Mouse (Mus musculus): Measurements from ENCODE around the gene Dap3.
"Not testable (repeated sequence)": the region's sequence is repeated elsewhere in the genome, so short reads cannot be mapped to it uniquely, and the experiment has no call there.

The Dap3 gene

DNA sequence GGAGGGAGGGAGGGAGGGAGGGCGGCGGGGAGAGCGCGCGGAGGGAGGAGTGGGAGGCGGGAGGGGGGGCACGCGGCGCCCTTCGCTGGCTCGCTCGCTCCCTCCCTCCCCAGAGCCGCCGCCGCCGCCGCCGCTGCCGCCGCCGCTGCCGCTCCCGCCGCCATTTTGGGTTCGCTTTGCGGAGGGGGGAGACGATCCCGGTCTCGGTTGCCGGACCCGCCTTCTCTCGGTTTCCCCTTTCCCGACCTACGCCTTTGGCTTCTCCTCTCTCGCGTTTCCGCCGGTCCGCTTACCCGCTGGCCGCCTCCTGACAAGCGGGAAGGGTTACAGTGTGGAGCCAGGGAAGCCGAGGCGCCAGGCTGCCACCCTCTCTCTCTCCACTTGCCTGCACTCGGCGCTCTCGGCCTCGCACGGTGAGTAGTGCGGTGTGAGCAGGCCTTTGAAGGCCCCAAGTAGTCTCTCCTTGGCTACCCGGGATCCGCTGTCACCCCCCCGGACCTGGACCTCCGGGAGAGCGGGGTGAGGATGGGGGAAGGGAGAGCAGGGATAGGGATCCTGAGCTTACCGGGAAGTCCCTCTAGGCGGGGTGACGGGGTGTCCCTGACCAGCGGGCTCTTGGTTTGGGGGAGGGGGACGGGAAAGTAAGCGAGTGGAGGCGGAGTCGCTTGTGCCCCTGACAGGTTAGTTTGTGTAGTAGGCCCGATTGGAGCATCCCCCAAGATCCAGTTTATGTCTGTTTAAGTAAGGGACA lies at the start of gene Dap3, which contains the start of gene Ash1l:
Dap3 (minus strand) TSS at position 606 of the 751 bp plus-strand sequence.
Ash1l (plus strand) TSS at position 47 of the 751 bp plus-strand sequence.
- DNase-seq (ENCODE audit: extremely low spot score): peak; percentile 88

DNA sequence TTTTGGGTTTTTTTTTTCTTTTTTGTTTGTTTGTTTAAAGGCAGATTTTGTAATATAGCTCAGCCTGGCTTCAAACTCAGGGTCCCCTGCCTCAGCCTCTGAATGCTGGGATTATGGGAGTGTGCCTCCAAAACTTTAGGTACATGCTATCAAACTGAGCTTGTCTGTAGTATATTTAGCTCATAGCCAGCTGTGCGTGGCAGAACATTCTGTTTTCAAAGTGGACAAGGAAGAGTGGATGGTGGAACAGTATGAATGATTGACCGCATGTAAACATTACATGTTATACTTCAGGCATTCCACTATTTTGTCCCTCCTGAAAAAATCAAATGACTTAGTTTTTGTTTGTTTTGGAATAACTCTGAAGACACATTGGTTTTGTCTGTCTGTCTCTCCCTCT lies 41.8 kb upstream of the Dap3 start:
- no peak for DNase-seq (ENCODE audit: extremely low spot score)

DNA sequence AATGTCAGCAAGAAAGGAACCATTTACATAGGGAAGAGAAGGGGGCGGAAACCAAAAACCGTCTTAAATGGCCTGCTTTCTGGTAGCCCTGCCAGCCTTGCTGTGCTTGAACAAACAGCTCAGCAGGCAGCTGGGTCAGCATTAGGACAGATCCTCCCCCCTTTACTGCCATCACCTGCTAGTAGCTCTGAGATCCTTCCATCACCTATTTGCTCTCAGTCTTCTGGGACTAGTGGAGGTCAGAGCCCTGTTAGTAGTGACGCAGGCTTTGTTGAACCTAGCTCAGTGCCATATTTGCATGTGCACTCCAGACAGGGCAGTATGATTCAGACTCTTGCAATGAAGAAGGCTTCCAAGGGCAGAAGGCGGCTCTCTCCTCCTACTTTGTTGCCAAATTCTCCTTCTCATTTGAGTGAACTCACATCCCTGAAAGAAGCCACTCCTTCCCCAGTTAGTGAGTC lies 33.0 kb upstream of the Dap3 start:
- DNase-seq (ENCODE audit: extremely low spot score): peak; percentile 25

DNA sequence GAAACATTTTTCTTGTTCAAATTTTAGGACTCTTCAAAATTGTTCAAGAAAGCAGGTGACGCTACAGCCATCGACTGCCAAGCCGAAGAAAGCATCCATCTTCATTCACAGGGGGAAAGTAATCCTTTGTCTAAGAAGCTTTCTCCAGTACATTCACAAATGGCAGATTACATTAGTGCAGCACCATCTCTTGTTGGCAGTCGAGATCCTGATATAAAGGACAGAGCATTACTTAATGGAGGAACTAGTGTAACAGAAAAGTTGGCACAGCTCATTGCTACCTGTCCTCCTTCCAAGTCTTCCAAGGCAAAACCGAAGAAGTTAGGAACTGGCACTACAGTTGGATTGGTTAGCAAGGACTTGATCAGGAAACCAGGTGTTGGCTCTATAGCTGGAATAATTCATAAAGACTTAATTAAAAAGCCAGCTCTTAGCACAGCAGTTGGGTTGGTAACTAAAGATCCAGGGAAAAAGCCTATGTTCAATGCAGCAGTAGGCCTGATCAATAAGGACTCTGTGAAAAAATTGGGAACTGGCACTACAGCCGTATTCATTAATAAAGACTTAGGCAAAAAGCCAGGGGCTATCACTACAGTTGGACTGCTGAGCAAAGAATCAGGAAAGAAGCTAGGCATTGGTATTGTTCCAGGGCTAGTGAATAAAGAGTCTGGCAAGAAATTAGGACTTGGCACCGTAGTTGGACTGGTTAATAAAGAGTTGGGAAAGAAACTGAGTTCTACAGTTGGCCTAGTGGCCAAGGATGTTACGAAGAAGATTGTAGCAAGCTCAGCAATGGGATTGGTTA lies 30.4 kb upstream of the Dap3 start:
- DNase-seq (ENCODE audit: extremely low spot score): no peak

GRCm38 (mm10) chr3:88975012-88975411 lies 24.0 kb upstream of the Dap3 start:
- no peak for DNase-seq (ENCODE audit: extremely low spot score)

DNA sequence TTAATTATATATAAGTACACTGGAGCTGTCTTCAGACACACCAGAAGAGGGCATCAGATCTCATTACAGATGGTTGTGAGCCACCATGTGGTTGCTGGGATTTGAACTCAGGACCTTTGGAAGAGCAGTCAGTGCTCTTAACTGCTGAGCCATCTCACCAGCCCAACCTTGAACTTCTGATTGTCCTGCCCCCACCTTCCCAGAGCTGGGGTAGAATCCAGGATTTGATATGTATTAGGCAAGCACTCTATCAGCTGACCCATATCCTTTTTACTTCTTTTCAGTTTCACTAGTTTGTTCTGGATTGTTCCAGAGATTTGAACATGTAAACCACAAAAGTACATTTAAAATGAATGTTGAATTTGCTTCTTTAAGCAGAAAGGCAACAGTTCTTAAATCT lies 12.2 kb upstream of the Dap3 start:
- not testable (repeated sequence) for DNase-seq (ENCODE audit: extremely low spot score)

DNA sequence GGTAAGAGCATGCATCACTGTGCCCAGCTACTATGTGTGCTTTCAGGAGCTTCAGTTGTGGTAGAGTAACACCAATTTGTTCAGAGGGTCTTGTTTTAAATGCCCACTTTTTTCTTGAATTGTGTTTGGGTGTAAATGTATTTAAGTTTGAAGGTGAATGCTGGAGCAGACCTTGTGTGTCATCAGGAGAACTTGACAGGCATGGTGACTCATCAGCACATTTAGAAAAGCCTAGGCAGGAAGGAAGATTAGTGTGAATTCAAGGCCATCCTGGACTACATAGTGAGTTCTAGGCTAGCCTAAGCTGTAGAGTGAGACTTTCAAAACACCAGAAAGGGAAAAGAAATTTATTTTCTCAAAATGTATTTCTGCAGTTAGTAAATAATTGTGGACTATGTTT lies 2.8 kb upstream of the Dap3 start:
- DNase-seq (ENCODE audit: extremely low spot score): no peak

DNA sequence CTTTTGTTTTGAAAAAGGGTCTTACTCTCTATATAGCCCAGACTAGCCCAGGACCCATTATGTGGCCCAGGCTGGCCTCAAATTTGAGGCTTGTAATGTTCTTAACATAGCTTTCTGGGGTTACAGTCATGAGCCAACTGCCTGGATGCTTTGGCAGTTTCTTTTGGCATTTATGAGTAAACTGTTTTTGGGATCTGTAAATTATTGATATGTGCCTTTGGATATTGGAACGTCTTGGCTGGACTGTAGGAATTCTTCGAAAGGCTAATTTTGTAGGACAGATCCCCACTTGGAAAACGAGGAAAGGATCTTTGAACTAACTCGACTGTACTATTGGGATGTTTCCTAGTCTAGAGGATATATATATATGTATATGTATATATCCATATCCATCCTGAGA lies 2.3 kb upstream of the Dap3 start:
- DNase-seq (ENCODE audit: extremely low spot score): no peak

DNA sequence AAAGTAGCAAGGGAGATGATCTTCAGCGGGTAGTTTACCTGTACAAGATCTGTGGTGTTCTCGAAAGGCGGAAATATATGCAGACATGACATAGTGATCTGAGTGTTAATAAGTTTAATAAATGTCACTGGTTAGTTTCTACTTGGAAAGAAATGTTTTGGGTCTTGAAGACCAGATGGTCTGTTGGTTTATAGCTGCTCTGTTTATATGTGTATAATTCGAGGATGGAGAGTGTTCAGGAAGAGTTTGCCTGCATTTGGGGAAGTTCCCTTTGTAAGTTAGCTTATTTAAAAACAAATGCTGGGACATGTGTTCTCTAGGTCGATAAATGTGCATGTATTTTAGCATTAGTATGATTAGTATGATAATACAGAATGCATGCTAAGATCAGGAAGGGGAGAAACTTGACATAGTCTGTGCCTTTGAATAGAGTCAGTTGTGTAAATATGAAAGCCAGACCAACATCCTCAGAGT lies 383 bp upstream of the Dap3 start:
- no peak for DNase-seq (ENCODE audit: extremely low spot score)

DNA sequence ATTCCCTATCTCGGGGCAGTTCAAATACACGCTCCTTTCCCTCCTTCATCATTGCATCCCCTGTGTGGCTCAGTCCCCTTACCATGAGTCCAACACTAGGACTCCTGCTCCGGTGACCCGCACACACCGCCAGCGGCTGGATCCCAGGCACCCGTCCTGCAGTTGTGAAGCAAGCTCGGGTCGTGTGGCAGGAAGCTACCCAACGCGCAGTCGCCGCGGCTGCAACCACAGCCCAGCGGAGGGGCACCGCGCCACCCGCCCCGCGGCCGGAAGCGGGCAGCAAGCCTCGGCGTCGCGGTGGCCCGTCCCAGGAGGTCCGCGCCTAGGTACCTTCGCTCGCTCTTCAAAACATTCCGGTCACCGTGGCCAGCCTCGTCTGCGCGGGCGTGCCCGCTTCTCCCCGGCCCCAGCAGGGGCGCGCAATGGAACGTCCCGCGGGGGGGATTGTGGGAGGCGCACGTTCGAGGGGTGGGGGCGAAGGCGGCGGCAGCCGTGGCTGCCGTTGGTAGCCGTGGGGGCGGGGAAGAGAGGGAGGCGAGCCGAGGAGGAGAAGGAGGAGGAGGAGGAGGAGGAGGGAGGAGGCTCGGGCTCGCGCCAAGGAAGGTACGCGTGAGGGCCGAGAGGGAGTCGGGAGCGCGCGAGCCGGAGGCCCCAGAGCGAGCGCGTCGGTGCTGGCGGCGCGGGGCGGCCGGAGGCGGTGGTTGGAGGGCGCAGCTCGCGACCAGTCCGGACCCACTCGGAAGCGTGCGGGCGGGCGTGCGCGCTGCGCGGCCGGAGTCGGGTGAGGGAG lies 1.0 kb downstream of the Dap3 start:
- DNase-seq (ENCODE audit: extremely low spot score): peak; percentile 95

DNA sequence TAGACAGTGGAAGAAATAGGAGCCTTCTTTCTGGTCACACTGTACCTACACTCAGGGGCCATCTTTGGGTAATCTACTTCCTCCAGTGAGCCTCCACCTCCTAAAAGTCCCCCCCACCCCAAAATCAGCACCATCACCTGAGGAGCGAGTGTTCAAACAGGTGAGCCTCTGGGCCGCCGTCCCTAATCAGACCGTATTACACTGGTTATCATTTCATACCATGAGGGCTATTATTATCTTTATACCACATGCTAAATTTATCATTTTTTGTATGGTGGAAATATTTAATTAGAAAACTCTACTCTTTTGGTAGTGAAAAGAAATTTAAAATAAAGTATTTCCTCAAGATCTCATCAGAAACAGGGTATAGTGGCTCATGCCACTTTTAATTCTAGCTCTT lies 6.9 kb downstream of the Dap3 start:
- DNase-seq (ENCODE audit: extremely low spot score): no peak

DNA sequence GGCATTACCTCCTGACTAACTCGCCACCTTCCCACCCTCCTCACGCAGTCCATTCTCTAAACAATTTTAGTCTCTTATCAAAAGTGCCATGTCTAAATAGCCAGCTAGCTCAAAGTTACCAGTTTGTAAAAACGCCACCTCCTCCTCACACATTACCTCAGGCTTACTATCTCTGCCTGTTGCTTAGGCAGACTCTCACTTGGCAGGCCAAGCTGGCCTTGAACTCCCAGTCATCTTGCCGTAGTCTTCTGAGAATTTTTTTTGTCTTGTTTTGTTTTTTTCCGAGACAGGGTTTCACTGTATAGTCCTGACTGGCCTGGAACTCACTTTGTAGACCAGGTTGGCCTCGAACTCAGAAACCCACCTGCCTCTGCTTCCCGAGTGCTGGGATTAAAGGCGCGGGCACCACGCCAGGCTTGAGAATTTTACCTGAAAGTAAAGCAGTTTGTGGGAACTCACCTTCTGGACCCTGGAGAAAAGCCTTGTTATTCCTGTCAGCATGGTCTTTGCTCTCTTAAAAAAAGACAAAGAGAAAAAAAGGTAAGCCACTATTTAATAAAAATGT lies 8.6 kb downstream of the Dap3 start:
- no peak for DNase-seq (ENCODE audit: extremely low spot score)

GRCm38 (mm10) chr3:88939749-88940148 lies 11.2 kb downstream of the Dap3 start:
- peak; percentile 32 for DNase-seq (ENCODE audit: extremely low spot score)

DNA sequence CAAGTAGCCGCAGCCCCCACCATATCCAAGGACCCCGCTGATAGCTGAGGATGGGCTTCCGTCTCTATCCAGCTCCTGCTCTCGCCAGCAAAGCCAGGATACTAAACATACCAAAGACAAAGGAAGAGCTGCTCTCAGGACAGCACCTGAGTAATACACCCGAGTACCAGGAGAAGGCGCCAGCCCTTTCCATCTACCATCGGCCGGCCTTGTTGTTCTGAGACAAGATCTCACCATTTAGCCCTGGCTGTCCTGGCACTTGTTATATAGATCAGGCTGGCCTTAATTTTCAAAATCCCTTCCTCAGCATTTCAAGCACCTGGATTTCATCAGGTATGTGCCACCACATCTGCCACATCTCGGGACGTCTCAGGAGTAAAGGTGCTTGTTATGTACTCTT lies 11.9 kb downstream of the Dap3 start:
- no peak for DNase-seq (ENCODE audit: extremely low spot score)

DNA sequence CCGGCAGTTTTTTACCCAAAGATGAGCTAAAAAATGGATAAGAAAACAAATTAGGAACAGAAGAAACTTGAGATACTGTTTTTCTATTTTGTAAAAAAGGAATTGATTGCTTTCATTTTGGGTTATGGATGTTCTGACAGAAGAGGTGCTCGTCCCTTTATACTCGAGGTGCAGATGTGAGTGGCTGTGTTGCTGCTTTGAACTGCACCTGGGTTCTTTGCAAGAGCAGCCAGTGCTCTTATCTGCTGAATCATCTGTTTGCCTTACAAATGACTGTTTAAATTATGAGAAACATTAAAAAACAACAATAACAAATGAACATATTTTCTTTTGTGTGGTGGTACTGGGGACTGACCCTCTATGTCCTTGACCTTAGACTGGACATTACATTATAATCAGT lies 21.5 kb downstream of the Dap3 start:
- DNase-seq (ENCODE audit: extremely low spot score): no peak

- no peak for DNase-seq (ENCODE audit: extremely low spot score)
Observed at GRCm38 (mm10) chr3:88925651-88926050, 25.3 kb downstream of the Dap3 start.

DNA sequence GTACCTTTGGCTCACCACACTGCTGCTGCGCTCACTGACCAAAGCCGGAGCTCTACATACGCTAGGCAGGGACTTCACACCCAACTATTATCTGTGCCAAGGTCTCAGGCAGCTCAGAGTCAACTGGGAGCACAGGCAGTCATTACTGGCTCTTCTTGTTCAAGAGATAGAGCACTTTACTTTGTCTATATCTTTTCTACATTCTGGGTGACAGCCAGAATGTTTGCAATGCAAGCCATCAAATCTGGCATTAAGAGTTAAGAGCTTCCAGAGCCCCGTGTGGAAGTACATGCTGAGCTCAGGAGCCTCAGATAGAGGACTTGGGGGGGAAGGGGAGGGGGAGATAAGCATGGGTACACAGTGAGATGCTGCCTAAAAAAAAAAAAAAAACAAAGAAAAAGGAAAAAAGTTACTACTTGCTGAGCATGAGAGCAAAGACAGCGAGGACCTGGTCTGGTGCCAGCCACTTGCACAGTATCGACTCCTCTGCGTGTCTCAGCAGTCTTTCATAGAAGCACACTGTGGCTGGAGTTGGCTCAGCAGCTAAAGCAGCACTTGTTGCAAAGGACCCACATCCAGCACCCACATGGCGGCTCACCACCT lies 26.9 kb downstream of the Dap3 start:
- no peak for DNase-seq (ENCODE audit: extremely low spot score)

GRCm38 (mm10) chr3:88921411-88921810 lies 29.6 kb downstream of the Dap3 start:
- no peak for DNase-seq (ENCODE audit: extremely low spot score)

GRCm38 (mm10) chr3:88918981-88919380 lies 32.0 kb downstream of the Dap3 start:
- no peak for DNase-seq (ENCODE audit: extremely low spot score)

DNA sequence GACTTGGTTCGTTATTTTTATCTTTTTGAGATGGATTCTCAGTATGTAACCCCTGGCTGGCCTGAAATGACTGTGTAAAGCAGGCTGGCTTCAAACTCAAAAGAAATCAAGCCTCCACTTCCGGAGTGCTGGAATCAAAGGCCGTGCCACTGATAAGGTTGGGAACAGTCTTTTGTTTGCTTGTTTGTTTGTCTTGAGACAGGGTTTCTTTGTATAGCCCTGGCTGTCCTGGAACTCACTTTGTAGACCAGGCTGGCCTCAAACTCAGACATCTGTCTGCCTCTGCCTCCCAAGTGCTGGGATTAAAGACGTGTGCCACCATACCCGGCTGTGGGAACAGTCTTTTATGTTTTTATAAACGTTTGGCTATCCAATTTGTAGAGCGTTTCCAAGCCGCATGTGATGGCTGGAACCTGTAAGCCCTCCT lies 36.6 kb downstream of the Dap3 start:
- DNase-seq (ENCODE audit: extremely low spot score): no peak
